Mouse (Mus musculus): ENCODE data around the gene Amn. TPM values are rescaled to one million over a fixed set of nuclear protein-coding genes. Genes with fewer than 3 reads are reported as not detected.

The Amn gene
- total RNA-seq (2014; rRNA removed) (45.2 and 65.8 TPM in 2 replicates), polyA plus RNA-seq (2015; fragmentation: Nextera tagmentation; extraction: Ambion mirVana) (82.7 and 101 TPM in 2 replicates)

- H3K36me3 ChIP-seq (ENCODE audit: insufficient read depth, low read length), result no peaks in the 10 kb centered on the region
- peaks cover 48% of the 10 kb centered on the region for H3K27me3 ChIP-seq (ENCODE audit: insufficient read depth, low read length)
- H3K27ac ChIP-seq (ENCODE audit: low read depth, low read length), result no peak within 1 kb of the TSS
- no peaks in the 10 kb centered on the region for H3K9me3 ChIP-seq (ENCODE audit: low read length)
- no peak within 1 kb of the TSS for H3K4me2 ChIP-seq (ENCODE audit: low read depth, low read length, poor library complexity, severe bottlenecking)
- H3K9ac ChIP-seq (replicated peaks; ENCODE audit: low read length, poor library complexity, severe bottlenecking), result no peak within 1 kb of the TSS
- 39% methylated on average over 25 of the region's 25 CpGs for WGBS
- TF ChIP-seq CTCF (IDR thresholded peaks at IDR 0.05), result no peak
- ATAC-seq (ENCODE audit: low FRiP score) (no peak), DNase-seq (ENCODE audit: low spot score) (no peak)
- no peak within 1 kb of the TSS for H3K4me3 ChIP-seq (ENCODE audit: low read depth, low read length)
- H3K4me1 ChIP-seq (ENCODE audit: insufficient read depth, low read length), result peaks cover 9% of the 10 kb centered on the region; the same call in 1 of the 2 replicates
These were observed at the start of gene Amn for GRCm38 (mm10) chr12:111270629-111271277. TSS of gene Amn (plus strand) at chr12:111271095.

- ATAC-seq (ENCODE audit: low FRiP score) (no peak), DNase-seq (ENCODE audit: low spot score) (no peak)
- Histone ChIP-seq H3K9ac (replicated peaks; ENCODE audit: low read length, poor library complexity, severe bottlenecking) (no peak overlapping the region), H3K27ac (ENCODE audit: low read depth, low read length) (peak overlapping the region; percentile 38; the same call in 1 of the 2 replicates), H3K9me3 (ENCODE audit: low read length) (no peaks in the 10 kb centered on the region), H3K4me2 (ENCODE audit: low read depth, low read length, poor library complexity, severe bottlenecking) (no peak overlapping the region), H3K36me3 (ENCODE audit: insufficient read depth, low read length) (peaks cover 17% of the 10 kb centered on the region), H3K4me3 (ENCODE audit: low read depth, low read length) (no peak overlapping the region), H3K4me1 (ENCODE audit: insufficient read depth, low read length) (no peaks in the 10 kb centered on the region), H3K27me3 (ENCODE audit: insufficient read depth, low read length) (no peaks in the 10 kb centered on the region)
- 65% methylated on average over 10 of the region's 10 CpGs for WGBS
- TF ChIP-seq CTCF (IDR thresholded peaks at IDR 0.05), result peak; percentile 27
These were observed 45.6 kb upstream of the Amn start for GRCm38 (mm10) chr12:111225197-111225780.

- no peak for TF ChIP-seq CTCF (IDR thresholded peaks at IDR 0.05)
- 76% methylated on average over 4 of the region's 4 CpGs for WGBS
- no peaks in the 10 kb centered on the region for H3K27me3 ChIP-seq (ENCODE audit: insufficient read depth, low read length)
- H3K9me3 ChIP-seq (ENCODE audit: low read length), result no peaks in the 10 kb centered on the region
- peaks cover 7% of the 10 kb centered on the region for H3K36me3 ChIP-seq (ENCODE audit: insufficient read depth, low read length)
- H3K27ac ChIP-seq (ENCODE audit: low read depth, low read length), result no peak overlapping the region
- ATAC-seq (ENCODE audit: low FRiP score) (no peak), DNase-seq (ENCODE audit: low spot score) (no peak)
- no peaks in the 10 kb centered on the region for H3K4me1 ChIP-seq (ENCODE audit: insufficient read depth, low read length)
- H3K9ac ChIP-seq (replicated peaks; ENCODE audit: low read length, poor library complexity, severe bottlenecking), result no peak overlapping the region
- H3K4me2 ChIP-seq (ENCODE audit: low read depth, low read length, poor library complexity, severe bottlenecking), result no peak overlapping the region
- H3K4me3 ChIP-seq (ENCODE audit: low read depth, low read length), result no peak overlapping the region
These were observed 43.5 kb upstream of the Amn start for GRCm38 (mm10) chr12:111227410-111227809.

DNA sequence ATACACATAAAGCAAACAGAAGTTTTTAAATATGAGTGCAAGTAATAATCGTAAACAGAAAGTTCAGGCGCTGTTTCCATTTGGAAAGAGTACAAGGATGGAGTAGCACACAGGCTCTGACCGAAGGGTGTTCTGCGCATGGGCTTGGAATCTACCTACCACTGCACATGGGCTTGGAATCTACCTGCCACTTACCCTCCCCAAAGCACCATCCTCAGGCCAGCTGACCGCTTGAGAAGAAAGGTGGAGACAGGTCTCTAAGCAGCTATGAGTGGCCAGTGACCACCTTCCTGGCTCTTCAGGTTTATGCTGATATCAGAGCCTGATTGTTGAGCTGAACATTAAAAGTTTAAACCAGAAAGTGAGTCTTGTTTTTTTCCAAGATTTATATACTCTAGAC is 42.4 kb upstream of the Amn start:
- Histone ChIP-seq H3K36me3 (ENCODE audit: insufficient read depth, low read length) (peaks cover 5% of the 10 kb centered on the region), H3K27me3 (ENCODE audit: insufficient read depth, low read length) (no peaks in the 10 kb centered on the region), H3K9me3 (ENCODE audit: low read length) (no peaks in the 10 kb centered on the region), H3K9ac (replicated peaks; ENCODE audit: low read length, poor library complexity, severe bottlenecking) (no peak overlapping the region), H3K27ac (ENCODE audit: low read depth, low read length) (no peak overlapping the region), H3K4me2 (ENCODE audit: low read depth, low read length, poor library complexity, severe bottlenecking) (no peak overlapping the region), H3K4me1 (ENCODE audit: insufficient read depth, low read length) (no peaks in the 10 kb centered on the region), H3K4me3 (ENCODE audit: low read depth, low read length) (no peak overlapping the region)
- ATAC-seq (ENCODE audit: low FRiP score) (no peak), DNase-seq (ENCODE audit: low spot score) (no peak)
- TF ChIP-seq CTCF (IDR thresholded peaks at IDR 0.05), result no peak
- 96% methylated on average over 5 of the region's 5 CpGs for WGBS

DNA sequence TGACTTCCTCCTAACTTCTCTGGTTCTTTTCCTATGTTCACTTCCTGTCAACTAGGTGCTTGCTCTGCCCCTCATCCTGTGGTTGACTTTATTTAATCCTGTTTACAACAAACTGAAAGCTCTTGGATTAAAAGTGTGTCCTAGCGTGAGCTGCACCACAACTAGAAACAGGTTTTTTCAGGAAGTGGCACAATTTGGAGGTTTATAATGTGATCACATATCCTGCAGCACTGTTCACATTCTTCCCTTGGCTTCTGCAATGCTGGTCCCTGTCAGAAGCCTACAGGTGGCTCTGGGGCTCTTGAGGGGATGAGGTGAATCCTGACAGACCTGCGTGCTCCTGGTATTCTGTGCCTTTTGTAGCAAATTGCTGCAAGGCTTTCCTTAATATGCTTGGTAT is 40.1 kb upstream of the Amn start:
- DNase-seq (ENCODE audit: low spot score) (no peak), ATAC-seq (ENCODE audit: low FRiP score) (no peak)
- H3K4me2 ChIP-seq (ENCODE audit: low read depth, low read length, poor library complexity, severe bottlenecking), result no peak overlapping the region
- peaks cover 5% of the 10 kb centered on the region for H3K36me3 ChIP-seq (ENCODE audit: insufficient read depth, low read length)
- no peak overlapping the region for H3K27ac ChIP-seq (ENCODE audit: low read depth, low read length)
- TF ChIP-seq CTCF (IDR thresholded peaks at IDR 0.05), result no peak
- no peaks in the 10 kb centered on the region for H3K27me3 ChIP-seq (ENCODE audit: insufficient read depth, low read length)
- 91% methylated on average over 2 of the region's 2 CpGs for WGBS
- no peaks in the 10 kb centered on the region for H3K4me1 ChIP-seq (ENCODE audit: insufficient read depth, low read length)
- no peak overlapping the region for H3K9ac ChIP-seq (replicated peaks; ENCODE audit: low read length, poor library complexity, severe bottlenecking)
- no peak overlapping the region for H3K4me3 ChIP-seq (ENCODE audit: low read depth, low read length)
- H3K9me3 ChIP-seq (ENCODE audit: low read length), result no peaks in the 10 kb centered on the region

DNA sequence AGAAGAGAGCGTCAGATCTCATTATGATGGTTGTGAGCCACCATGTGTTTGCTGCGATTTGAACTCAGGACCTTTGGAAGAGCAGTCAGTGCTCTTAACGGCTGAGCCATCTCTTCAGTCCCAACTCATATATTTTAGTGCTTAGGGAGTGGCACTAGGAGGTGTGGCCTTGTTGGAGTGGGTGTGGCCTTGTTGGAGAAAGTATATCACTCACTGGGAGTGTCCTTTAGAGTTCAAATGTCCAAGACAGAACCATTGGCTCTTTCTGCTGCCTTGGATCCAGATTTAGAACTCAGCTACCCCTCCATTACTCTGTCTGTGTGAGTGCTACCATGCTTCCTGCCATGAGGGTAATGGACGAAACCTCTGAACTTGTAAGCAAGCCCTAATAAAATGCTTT is 37.1 kb upstream of the Amn start:
- Histone ChIP-seq H3K4me1 (ENCODE audit: insufficient read depth, low read length) (no peaks in the 10 kb centered on the region), H3K27me3 (ENCODE audit: insufficient read depth, low read length) (no peaks in the 10 kb centered on the region), H3K27ac (ENCODE audit: low read depth, low read length) (no peak overlapping the region), H3K9ac (replicated peaks; ENCODE audit: low read length, poor library complexity, severe bottlenecking) (no peak overlapping the region), H3K9me3 (ENCODE audit: low read length) (no peaks in the 10 kb centered on the region), H3K4me3 (ENCODE audit: low read depth, low read length) (no peak overlapping the region), H3K4me2 (ENCODE audit: low read depth, low read length, poor library complexity, severe bottlenecking) (no peak overlapping the region), H3K36me3 (ENCODE audit: insufficient read depth, low read length) (peaks cover 10% of the 10 kb centered on the region; the same call in 1 of the 2 replicates)
- ATAC-seq (ENCODE audit: low FRiP score), result no peak
- 94% methylated on average over 4 of the region's 4 CpGs for WGBS
- no peak for DNase-seq (ENCODE audit: low spot score)
- no peak for TF ChIP-seq CTCF (IDR thresholded peaks at IDR 0.05)
